Mouse (Mus musculus) lung, adult 2 months (tissue): Measurements from ENCODE around the gene Olfr51. TPM values are rescaled to one million over a fixed set of nuclear protein-coding genes. Genes with fewer than 3 reads are reported as not detected.
"Not testable (repeated sequence)": the region's sequence is repeated elsewhere in the genome, so short reads cannot be mapped to it uniquely, and the experiment has no call there.

Source experiments
- DNase-seq: peaks from one replicate; pipeline ENCODE4 v3.0.0; 2022
- H3K4me1 ChIP-seq: fragments of 200-500 bp; 2 replicates; pipeline ENCODE4 v1.6.1; 2011; ENCODE audit warnings: low read length; ENCODE audit not compliant: control insufficient read depth, insufficient read depth
- H3K4me3 ChIP-seq: fragments of 200-500 bp; replicated peaks from 2 replicates; pipeline ENCODE3; 2011; ENCODE audit warnings: low read depth, mild to moderate bottlenecking, control low read depth, low read length; ENCODE audit errors: extremely low read depth
- CTCF ChIP-seq: fragments of 200-500 bp; IDR thresholded peaks from 2 replicates; pipeline ENCODE4 v1.5.1; 2011; ENCODE audit warnings: mild to moderate bottlenecking, low read length, control low read depth; ENCODE audit not compliant: insufficient read depth
- POLR2A ChIP-seq: fragments of 200-500 bp; IDR thresholded peaks from 2 replicates; pipeline ENCODE4 v1.6.1; 2011; ENCODE audit warnings: low read depth, mild to moderate bottlenecking, control low read depth, low read length, borderline replicate concordance; ENCODE audit errors: extremely low read depth
- WGBS: fragments of 180-500 bp; shearing (Covaris S2); methylation state at CpG from one replicate; pipeline ENCODE4 v1.1.7; 2018; 5-methylcytosine and 5-hydroxymethylcytosine counted together
- polyA plus RNA-seq: library from polyadenylated mRNA; depleted of rRNA; stranded (reverse); fragments of >200 nt; gene quantifications from 2 replicates; pipeline ENCODE4 v1.2.3, GENCODE M21; 2012; rRNA removed

The Olfr51 gene
- polyA plus RNA-seq, 1 experiment, result not detected

DNA sequence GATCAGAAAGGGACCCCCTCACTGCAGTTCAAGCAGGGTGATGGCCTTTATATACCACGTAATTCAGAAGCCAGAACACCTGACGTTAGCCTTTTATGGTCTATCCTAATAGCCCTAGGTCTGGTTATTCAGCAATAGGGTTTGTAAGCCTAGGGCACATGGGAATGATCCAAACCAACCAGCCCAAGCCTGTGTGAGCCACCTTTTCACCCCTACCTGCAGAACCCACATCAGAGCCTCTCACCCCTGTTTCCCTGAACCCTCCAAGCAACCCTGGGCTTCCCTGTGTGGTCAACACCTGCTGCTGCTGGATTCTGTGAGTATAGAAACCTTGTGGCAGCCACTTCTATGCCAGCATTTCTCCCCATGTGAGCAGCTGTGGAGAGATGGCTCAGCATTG is 26.8 kb downstream of the Olfr51 start:
- Histone ChIP-seq H3K4me3 (no peak overlapping the region), H3K4me1 (no peaks in the 10 kb centered on the region)
- WGBS, result 69% methylated on average over 2 of the region's 2 CpGs
- no peak for DNase-seq
- TF ChIP-seq POLR2A (no peak), CTCF (no peak)

- peak; percentile 23; the same call in 1 of the 2 replicates for TF ChIP-seq CTCF
- TF ChIP-seq POLR2A, result no peak
- no peak overlapping the region for H3K4me3 ChIP-seq
- peak; percentile 8 for DNase-seq
- WGBS, result 15% methylated on average over 1 of the region's 1 CpGs
- no peaks in the 10 kb centered on the region for H3K4me1 ChIP-seq
Measured at GRCm38 (mm10) chr11:51032851-51033250, 29.5 kb downstream of the Olfr51 start.

- H3K4me3 ChIP-seq, DNase-seq, H3K4me1 ChIP-seq: not testable (repeated sequence)
Measured at GRCm38 (mm10) chr11:51034141-51034540, 30.7 kb downstream of the Olfr51 start.

DNA sequence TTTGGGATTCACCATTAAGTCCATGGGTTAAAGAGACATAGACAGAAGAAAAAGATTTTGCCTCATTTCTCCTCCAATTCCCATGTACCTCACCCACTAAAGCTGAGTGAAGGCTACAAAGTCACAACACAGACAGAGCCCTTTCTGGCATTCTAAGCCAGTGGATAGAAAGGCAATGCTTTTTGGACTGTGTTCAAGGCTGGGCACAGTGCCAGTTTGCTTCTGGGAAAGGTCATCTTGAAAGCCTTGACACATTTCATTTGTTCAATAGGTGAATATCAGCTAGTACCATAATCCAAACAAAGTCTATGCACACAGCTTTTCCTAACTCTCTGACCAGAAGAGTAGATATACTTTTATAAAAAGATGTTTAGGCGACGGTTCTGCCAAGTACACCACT is 32.6 kb downstream of the Olfr51 start:
- no peak overlapping the region for H3K4me3 ChIP-seq
- TF ChIP-seq CTCF (no peak), POLR2A (no peak)
- H3K4me1 ChIP-seq, result no peaks in the 10 kb centered on the region
- 69% methylated on average over 2 of the region's 2 CpGs for WGBS
- no peak for DNase-seq

DNA sequence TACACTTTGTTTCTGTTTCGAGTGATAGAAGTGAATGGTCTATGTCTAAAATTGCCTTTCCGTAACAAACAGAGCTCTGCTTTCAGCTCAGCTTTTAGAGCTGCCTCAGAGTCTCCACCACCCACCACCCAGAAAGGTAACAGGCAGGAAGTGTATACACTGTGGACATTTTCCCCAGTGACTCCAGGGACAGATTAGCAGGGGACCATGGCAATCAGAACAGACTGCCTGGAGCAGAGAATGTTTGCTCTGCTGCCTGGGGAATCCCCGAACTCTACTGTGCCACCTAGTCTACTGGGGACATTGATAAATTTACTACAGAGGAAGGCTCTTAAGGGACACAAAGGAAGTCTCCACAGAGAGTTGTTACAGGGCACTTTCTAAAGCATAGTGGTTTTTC is 41.4 kb downstream of the Olfr51 start:
- DNase-seq, H3K4me1 ChIP-seq, H3K4me3 ChIP-seq: not testable (repeated sequence)
- 54% methylated on average over 3 of the region's 3 CpGs for WGBS

GRCm38 (mm10) chr11:51047809-51048208 is 44.4 kb downstream of the Olfr51 start, which contains the start of gene Olfr1375:
TSS of gene Olfr1375 (plus strand) at chr11:51048109.
- WGBS, result 62% methylated on average over 3 of the region's 3 CpGs
- not testable (repeated sequence) for DNase-seq, H3K4me3 ChIP-seq, H3K4me1 ChIP-seq

DNA sequence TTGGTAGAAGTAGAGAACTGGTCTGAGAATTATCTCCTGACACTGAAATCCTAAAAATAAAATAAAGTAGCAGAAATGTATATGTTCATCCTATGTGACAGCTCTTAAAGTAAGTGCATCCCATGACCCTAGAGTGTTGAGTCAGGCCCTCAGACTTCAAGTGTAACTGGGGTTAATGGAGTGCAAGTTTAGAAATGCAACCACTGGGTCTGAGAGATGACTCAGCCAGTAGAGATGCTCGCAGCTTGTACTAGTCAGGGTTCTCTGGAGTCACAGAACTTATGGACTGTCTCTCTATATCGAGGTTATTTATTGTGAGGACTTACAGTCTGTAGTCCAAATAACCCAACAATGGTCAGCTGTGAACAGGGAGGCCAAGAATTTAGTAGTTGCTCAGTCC is 48.3 kb downstream of the Olfr51 start:
- no peak for TF ChIP-seq CTCF
- TF ChIP-seq POLR2A, result no peak
- no peak for DNase-seq
- Histone ChIP-seq H3K4me1 (no peaks in the 10 kb centered on the region), H3K4me3 (no peak overlapping the region)
- 55% methylated on average over 2 of the region's 2 CpGs for WGBS

- TF ChIP-seq POLR2A (no peak), CTCF (no peak)
- no peak for DNase-seq
- Histone ChIP-seq H3K4me3 (no peak overlapping the region), H3K4me1 (no peaks in the 10 kb centered on the region)
- 34% methylated on average over 3 of the region's 3 CpGs for whole genome bisulfite sequencing
Measured at GRCm38 (mm10) chr11:51053230-51053629, 49.8 kb downstream of the Olfr51 start.

GRCm38 (mm10) chr11:51059151-51059571 is 55.8 kb downstream of the Olfr51 start, which contains the start of gene Zfp354a:
TSS of gene Zfp354a (plus strand) at chr11:51059257.
- Histone ChIP-seq H3K4me1 (peaks cover 3% of the 10 kb centered on the region), H3K4me3 (peak within 1 kb of the TSS; percentile 93)
- under 1% methylated on average over 32 of the region's 32 CpGs for WGBS
- peak; percentile 60 for DNase-seq
- TF ChIP-seq POLR2A (0 out of 2 replicates have a peak, but pooled peaks have one; percentile 30), CTCF (no peak)

Other genes with a start within 250 kb of the Olfr51 start
- gene Zfp354c, start 175.9 kb upstream of the Olfr51 start, polyA plus RNA-seq, result 1.5 and 2.5 TPM in 2 replicates
- gene Zfp879, start 162.0 kb upstream of the Olfr51 start, polyA plus RNA-seq, result 0.26 and 0.32 TPM in 2 replicates
- 0.09 and 0.17 TPM in 2 replicates for gene Grm6, start 152.9 kb upstream of the Olfr51 start, polyA plus RNA-seq
- gene Zfp454, start 115.9 kb upstream of the Olfr51 start, polyA plus RNA-seq, result 0.49 and 0.72 TPM in 2 replicates
- gene Zfp2, start 87.4 kb upstream of the Olfr51 start, polyA plus RNA-seq, result 0.74 and 1.4 TPM in 2 replicates
- gene Zfp354b, start 72.0 kb upstream of the Olfr51 start, polyA plus RNA-seq, result 0.19 and 0.28 TPM in 2 replicates
- gene 4933414I15Rik, start 59.8 kb upstream of the Olfr51 start, polyA plus RNA-seq, result not detected in 2 replicates
- not detected in 2 replicates for gene Prop1, start 49.8 kb upstream of the Olfr51 start, polyA plus RNA-seq
- not detected in 2 replicates for gene Olfr1378, start 37.1 kb upstream of the Olfr51 start, polyA plus RNA-seq
- gene Olfr1377, start 21.6 kb upstream of the Olfr51 start, polyA plus RNA-seq, result not detected in 2 replicates
- not detected in 2 replicates for gene Olfr54, start 10.6 kb downstream of the Olfr51 start, polyA plus RNA-seq
- gene Olfr1375, start 44.5 kb downstream of the Olfr51 start, polyA plus RNA-seq, result not detected in 2 replicates
- gene Zfp354a, start 55.7 kb downstream of the Olfr51 start, polyA plus RNA-seq, result 1.9 TPM in 2 replicates
- gene Gm12569, start 216.9 kb downstream of the Olfr51 start, polyA plus RNA-seq, result not detected in 2 replicates